Mouse (Mus musculus): ENCODE results near the gene Lamb3.

The Lamb3 gene

DNA sequence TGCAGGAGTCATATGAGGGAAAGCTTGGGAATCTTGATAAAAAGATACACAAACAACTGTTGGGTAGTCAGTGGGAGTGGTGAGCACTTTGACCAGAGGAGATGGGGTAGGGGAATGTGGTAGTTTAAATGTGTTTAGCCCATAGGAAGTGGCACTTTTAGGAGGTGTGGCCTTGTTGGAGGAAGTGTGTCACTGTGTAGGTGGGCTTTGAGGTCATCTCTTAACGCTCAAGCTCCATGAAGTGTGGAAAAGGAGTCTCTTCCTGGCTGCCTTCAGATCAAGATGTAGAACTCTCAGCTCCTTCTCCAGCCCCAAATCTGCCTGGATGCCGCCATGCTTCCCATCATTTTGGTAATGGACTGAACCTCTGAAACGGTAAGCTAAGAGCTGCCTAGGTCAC, at the start of gene Lamb3:
Lamb3 (plus strand) TSS at position 197 of the 400 bp plus-strand sequence.
- no peak for DNase-seq

DNA sequence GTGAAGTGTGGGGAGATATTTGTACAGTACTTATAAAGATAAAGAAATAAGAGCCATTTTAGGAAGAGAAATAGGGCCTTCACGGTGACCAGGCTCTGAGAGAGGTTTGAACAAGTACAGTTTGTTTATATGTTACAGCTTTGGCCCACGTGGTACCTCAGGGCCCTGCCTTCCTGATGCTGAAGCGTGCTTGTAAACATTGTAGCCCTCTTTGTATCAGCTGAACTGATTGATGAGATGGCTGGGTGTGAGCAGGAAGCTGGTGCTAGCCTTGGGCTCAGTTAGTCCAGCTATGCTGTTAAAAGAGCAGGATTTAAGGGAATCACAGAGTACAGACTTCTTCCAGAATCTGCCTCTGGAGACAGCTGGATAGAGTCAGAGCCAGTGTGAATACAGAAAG, 48.3 kb upstream of the Lamb3 start:
- no peak for DNase-seq

DNA sequence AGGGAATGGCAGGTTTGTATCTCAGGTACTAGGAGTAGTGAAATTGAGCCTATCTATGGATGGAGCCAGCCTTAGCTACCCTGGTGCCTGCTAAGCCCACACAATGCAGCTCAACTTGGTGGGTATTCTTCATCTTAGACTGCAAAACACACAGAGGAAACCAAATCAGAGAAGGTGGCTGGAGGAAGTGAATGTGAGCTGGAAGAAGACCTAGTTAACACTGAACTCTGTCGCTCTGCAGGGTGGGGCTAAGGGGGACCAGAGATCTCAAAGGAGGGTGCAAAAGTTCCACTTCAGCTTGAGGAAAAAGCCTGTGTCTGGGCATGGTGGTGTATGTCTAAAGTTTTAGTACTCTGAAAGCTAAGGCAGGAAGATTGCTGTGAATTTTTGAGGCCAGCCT, 47.9 kb upstream of the Lamb3 start:
- no peak for DNase-seq

DNA sequence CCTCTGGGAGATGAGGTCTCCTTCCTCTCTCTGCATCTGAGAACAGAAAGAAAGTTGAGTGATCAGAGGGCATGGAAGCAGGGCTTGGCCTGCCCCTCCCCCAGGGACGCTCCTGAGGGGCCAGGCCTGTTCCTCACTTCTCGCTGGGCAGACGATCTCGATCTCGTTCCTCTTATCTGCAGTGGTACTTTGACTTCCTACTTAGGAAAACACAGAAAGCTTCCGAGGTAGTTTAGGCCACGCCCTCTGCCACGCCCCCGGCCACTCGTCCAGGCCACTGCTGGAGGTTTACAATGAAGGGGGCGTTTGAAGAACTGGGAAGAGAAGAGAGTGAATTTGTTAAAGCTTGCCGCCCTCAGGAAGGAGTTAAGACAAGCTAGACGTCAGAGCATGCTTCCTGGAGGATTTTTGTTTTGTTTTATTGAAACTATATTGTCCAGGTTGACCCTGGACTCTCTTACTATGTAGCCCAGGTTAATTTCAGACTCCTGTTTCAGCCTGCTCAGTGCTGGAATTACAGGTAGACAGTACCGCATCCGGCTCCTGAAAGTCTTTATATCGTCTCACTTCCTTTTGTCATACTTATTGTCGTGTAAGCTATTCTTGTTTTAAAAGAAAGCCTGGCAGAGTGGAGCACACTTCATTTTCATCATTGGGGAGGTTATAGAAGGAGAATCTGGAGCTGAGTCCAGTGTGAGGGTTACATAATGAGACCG, 47.0 kb upstream of the Lamb3 start:
- no peak for DNase-seq

DNA sequence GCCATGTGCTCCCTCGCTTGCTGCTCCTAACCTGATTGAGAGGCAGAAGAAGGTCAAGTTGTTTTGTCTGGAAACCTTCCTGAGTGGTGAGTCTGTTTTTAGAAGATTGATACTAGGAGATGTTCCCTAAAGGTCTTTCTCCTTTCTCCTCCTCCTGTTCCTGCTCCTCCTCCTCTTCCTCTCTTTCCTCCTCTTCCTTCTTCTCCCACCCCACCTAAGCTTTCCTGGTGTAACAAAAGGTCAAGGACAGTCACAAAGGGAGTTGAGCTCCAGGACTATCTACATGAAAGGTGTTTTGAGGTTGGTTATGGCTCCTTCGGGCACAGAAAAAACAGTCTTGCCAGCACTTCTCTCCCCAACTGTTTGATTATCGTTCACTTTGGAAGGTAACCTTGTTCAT, 39.8 kb upstream of the Lamb3 start, which contains the start of gene A130010J15Rik:
A130010J15Rik (plus strand) TSS at position 301 of the 400 bp plus-strand sequence.
- no peak for DNase-seq

DNA sequence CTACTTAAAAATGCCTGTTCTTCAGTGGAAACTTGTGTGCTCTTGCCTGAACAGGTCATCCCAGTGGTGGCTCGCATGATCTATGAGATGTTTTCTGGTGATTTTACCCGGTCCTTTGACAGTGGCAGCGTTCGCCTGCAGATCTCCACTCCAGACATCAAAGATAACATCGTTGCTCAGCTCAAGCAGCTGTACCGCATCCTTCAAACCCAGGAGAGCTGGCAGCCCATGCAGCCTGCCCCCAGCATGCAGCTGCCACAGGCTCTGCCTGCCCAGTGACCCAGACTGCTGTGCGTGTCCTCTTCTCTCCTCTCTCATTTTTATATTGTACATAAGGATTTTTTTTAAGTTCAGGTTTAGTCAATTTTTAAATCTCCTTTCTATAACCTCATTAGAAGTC, 38.3 kb upstream of the Lamb3 start:
- no peak for DNase-seq

DNA sequence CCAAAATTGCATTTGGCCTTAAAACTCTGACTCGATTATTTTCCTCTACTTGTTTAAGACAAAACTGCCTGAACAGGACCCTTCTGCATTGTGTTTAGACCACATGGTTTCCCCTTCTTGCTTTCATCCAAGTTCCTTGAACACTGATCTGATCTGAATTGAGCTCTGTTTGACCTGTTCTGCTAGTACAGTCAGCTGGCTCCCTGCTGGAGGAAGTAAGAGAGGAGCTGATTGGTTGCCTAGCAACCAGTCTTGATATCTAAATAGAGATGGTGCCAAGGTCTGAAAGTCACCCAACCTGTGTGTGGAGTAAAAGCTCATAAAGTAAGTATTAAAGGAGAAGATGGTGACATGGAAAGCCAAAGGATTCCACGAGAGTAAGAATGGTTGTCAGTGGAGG, 37.6 kb upstream of the Lamb3 start:
- DNase-seq = no peak

DNA sequence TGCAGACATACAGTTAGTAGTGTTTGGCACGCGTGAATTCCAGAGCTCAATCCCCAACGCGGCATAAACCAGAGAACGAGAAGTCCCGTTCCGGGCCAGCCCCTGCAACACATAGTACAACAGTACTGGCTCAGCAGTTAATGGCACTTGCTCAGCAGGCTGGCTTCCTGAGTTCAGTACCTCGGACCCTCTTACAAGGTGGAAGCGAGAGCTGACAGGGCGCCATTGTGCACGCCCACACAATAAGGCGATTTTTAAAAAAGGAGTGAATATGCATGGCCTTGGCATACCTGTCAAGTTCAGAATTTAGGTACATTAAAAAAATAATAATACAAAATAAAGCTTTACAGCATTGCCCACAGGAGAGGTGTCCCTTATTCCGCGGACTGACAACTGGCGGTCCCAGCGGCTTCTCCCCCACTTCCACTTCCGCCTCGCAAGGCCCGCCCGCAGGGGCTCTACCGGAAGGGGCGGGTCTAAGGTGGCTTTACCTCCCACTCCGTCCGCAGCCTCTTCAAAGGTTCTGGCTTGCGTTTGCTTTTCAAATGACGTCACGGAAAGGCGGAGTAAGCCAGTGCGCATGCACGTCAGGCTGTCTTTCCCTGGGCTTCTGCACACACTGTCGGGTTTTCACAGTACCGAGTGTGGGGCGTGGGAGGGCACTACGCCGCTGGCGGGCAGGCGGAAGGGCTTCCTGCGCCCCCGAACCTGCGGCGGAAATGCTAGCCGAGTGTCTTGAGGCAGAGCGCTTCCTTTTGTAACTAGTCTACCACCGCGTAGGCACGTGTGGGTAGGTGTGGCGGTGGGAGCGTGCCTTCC, 34.3 kb upstream of the Lamb3 start:
- peak; percentile 87 for DNase-seq

DNA sequence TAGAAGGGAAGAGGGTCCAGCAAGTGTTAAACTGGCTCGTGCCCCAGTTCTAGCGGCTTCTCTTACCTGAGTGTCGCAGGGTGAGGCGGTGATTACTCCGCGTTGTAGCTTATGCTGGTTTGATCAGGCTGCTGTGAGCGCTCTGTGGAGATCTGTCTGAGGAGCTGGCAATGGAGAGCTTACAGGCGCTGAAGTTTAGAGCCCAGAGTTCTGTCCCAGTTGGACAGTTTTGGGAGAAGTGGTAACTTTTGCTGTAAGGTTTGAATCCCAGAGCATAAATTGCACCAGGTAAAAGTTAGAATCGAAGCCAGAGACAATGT, 33.7 kb upstream of the Lamb3 start:
- no peak for DNase-seq

DNA sequence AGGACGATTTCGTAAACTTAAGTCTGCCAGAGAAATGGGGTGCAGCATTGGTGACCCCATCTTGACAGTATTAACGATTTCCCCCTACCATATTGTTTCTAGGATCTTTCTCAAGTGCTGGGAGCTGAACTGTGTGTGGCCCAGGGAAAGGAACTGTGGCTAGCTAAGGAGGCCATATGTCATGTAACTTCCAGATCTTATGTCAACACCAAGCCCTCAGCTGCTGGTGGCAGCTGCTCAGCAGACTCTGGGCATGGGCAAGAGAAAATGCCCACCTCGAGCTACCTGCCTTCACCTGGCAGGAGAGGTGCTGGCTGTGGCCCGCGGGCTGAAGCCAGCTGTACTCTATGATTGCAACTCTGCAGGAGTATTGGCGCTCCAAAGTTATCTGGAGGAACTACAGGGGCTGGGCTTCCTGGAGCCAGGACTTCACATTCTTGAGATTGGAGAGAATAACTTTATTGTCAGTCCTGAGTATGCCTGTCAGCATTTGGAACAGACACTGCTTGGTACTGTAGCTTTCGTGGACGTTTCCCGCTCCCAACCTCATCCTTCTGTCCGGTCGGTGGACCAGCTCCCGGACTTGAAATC, 33.3 kb upstream of the Lamb3 start:
- DNase-seq = no peak

DNA sequence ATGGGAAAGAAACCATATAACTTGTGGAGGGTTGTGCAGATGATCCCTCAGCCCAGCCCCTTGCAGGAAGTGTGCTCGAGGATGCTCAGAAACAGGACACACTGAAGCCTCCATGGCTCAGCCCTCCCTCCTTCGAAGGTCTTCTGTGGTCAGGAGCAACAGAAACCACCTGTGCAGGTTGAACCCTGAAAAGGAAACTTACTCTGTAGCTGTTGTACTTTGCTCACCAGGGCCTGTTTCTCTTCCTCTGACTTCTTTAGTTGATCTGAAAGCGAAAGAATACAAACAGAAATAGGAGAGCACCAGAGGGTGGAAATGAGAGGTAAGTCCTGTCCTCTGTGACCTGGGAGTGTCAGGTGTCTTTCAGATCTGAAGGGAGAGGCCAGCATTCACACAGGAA, 26.4 kb upstream of the Lamb3 start:
- DNase-seq = no peak

DNA sequence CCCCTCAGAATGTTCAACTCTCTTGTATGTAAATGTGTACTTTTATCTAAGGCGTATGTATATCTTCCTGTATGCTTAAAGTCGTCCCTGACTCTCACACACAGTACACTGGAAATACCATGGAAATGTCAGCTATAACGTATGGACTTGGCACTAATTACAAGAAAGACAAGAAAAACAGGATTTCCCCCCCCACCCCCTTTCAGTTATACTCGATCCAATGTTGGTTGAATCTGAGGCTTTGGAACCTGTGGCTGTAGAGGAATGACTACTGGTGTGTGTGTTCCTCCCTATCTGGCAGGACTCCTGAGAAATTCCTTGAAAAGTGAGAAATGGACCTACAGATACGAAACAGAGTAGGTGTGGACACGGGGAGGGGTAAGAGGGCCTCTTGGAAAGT, 19.2 kb upstream of the Lamb3 start:
- DNase-seq = no peak

DNA sequence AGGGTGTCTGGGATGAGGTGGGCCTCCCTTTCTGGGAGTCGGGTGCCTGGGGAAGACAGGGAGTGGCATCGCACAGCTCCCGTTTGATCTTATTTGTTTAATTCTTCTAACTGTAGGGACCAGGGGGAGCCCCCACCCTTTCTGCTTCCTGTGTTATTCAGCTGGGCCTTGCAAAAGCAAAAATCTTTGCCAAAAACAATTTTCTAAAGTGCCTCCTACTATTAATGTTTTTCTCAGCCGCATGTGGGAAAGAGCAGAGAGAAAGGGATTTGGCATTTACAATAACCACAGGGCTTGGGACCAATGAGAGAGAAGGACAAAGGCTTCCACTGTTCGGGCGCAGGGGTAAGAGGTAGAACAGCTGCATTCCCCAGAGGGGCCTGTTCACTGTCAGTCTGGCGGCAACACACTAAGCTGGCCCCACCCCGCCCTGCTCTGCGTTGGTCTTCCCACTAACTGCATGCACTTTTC, 18.3 kb upstream of the Lamb3 start:
- DNase-seq = peak; percentile 19

DNA sequence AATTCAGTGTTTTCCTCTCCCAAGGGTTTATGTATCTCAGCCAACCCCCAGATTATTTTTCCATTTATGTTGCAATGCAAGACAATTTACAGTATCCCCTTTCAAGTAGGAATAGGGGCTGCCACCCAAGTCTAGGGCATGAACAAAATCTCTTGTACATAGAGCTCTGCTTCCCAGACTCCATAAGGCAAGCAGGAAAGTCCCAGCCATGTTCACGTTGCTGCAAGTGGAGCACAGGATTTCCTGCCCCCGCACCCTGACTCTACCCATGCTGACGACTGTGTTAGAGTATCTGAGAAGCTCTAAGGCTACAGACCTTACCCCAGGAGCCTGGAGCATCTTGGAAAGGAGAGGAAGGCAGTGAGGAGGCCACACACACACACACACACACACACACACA, 17.7 kb upstream of the Lamb3 start:
- no peak for DNase-seq

DNA sequence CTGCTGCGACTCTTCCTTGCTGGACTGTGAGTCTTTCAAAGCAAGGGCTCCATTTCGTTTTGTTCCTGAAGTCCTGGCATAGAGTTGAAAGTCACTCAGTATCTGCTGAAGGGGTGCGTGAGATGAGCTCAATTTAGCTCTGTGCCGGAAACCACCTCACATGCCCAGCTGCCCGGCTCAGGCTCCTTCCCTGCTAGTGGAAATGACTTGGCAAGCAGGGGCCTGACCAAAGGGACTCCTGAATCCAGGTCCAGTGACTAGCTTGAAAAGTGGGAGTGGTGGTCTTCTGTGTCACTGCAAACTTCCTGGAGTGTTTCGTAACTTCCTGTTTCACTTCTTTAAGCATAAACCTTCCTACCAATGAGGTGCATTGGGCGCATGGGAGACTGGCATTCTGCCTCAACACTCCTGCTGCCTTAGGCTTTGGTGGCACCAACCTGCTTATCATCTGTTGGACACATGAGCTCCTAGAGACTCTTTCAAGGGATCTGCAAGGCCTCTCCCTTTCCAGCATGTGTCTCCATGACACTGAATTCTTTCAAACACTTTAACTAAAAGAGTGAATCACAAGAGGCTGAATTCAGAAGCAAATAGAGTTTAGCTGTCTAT, 15.7 kb upstream of the Lamb3 start:
- no peak for DNase-seq

DNA sequence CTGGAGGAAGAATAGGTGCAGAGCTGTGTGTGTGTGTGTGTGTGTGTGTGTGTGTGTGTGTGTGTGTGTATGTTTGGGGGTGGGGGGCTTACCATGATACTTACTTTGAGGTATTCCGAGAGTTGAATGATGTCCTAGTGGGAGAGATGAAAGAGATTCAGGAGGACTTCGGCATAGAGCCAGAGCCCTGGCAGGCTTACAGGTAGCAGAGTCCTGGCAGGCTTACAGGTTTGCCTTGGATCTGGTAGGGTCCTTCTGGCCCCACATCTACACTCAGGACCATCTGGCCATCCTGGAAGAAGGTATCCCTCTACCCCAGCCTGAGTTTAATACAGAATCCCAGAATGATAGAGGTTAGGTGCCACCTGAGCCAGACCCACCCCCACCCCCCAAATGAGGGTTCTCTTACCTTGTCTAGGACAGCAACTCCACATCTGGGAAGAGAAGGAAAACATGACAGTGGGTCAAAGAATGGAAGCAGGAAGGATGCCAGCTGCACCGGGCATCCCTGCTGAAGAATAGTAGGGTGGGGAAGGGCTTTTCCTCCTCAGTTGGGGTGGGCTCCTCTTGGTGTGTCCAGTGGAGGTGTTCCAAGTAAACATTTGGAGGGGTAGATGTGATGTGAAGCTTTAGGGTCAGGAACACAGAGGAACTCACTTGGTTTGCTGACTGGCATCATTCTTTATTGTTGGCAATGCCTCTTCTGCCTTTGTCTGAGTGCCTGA, 12.9 kb upstream of the Lamb3 start:
- no peak for DNase-seq

DNA sequence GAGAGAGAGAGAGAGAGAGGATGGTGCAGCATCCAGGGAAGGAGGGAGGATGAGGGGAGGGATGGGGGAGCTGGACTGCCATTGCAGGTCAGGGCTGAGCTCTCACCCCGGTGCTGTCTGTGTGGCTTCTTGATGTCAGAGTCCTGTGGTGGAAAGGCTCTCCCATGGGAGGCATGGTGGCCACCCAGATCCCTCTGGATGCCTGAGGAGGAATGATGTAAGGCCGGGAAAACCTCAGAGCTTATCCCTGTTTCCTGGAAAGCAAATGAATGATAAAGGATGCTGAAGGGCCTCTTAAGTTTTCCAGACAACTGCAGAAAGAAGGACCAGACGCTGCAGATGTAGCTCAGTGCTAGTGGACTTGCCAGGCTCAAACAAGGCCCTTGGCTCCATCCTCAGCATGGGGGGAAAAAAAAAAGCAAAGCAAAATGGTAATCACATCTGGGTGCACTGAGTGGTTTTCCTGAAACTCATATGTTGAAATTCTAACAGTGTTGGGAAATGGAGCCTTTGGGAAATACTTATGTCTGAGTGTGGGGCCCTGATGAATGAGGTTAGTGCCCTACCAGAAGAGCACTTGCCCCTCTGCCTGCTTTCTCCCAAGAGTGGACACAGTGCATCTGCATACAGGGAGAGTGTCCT, 12.2 kb upstream of the Lamb3 start:
- no peak for DNase-seq

DNA sequence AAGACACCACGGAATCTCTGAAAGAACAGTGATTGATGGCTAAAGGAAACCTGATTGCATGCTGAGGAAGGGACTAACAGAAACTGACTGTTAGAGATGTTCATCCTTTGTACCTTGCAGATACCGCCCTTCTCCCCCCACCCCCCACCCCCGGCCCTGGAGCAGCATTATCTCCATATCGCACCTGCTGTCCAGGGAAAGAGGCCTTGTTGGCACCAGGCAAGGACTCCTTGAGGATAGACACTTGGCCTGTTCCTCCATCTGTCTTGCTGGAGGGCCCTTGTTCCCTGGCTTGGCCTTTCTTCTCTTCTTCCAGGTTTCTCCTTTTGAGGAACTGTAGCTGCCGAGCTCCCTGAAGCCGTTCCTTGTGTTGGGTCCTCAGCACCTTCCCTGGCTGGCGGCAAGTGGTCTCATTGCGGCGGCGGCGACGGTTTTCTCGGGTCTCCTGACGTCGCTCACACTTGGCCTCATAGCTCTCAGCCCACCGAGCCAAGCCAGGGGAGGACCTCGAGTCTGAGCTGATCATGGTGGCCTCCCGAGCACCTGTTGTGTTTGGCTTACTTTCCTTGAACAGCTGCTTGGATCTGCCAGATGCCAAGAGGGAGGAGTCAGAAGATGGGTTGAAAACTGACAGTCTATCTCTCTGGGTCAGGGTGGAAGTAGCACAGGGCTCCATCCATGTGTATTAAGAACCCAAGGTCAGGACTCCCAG, 9.8 kb upstream of the Lamb3 start:
- DNase-seq = no peak

DNA sequence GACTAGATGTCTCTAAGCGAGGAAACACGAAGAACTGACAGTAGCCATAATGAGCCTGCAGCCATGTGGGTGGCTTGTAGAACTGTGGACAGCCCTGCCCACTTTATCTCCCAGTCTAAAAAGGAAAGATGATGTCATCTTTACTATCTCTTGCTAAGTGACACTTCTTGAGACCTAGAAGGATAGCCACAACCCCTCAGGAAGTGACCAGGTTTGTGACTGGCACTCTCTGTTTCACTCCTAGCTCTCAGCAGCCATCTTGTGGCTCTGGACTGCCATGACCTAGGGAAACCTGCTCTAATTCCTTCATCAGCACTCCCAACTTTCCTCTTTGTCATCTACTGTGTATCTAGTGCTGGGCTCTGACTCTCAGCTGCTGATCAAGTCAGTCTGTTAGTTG, 9.2 kb upstream of the Lamb3 start:
- no peak for DNase-seq

DNA sequence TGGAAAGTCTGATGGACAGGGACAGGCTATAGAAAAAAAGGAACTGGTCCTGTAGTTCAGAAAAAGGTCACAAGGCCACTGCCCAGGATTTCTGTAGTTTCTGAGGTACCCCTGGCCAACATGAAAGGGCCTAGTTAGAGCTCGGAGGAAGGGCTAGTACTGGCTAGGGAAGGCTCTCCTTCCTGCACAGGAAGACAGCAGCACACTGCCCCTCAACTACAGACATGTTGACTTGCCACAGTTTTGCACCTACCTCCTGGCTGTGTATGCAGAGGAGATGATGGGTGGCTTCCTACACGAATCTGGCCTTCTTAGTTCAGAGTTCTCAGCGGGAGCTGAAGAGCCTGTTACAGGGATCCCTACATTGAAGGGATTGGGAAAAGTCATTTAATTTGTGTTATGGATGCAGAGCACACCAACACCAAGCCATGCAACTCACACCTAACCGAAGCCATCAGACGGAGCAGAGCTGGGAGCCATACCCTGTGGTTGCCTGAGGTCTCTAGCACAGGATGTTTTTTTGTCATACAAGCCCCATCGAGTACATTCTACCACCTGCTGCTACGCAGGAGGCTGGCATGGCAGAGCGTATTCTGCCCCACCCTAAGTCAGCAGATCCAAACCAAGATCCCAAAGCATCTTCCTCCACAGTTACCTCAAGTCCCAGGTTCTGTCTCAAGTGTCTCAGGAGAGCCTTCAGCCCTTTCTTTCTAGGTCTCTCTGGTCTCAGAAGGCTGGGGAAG, 6.7 kb upstream of the Lamb3 start:
- no peak for DNase-seq

DNA sequence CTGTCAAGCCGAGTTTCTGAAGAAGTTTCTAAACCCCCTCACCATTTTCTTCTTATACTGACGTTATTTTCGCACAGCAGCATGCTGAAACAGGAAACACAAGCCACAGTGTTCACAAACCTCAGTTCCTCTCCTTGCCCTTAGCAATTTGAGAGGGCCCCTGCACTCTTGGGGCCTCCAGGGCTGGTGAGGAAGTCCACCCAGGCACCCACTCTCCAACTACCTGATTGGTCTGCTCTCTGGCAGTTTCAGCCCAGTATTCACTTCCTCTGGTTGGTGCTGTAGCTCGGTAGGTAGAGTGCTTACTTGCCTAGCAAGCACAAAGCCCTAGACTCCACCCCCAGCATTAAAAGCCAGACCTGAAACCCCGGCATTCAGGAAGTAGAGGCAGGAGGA, 6.1 kb upstream of the Lamb3 start, which contains the start of gene Traf3ip3:
Traf3ip3 (minus strand) TSS at position 321 of the 396 bp plus-strand sequence.
- DNase-seq = no peak

Measured in right cerebral cortex, postnatal 4 days (tissue).